Mouse (Mus musculus) small intestine, adult 2 months (tissue): Measurements from ENCODE around the gene Fpr2.

Experiments used
- CTCF ChIP-seq: fragments of 200-500 bp; IDR thresholded peaks from 2 replicates; pipeline ENCODE4 v1.5.1; 2012; ENCODE audit warnings: low read depth, mild to moderate bottlenecking, control low read depth, inconsistent platforms, low read length, moderate library complexity, mixed read lengths; ENCODE audit not compliant: insufficient replicate concordance, insufficient read length; ENCODE audit errors: extremely low read depth
- POLR2A ChIP-seq: fragments of 200-500 bp; IDR thresholded peaks from 2 replicates; pipeline ENCODE4 v1.6.1; 2012; ENCODE audit warnings: low read depth, mild to moderate bottlenecking, control low read depth, inconsistent platforms, low read length, moderate library complexity

- TF ChIP-seq POLR2A (no peak), CTCF (no peak)
Observed at GRCm38 (mm10) chr17:17882672-17883071, 5.0 kb upstream of the Fpr2 start.
